Mouse (Mus musculus): ENCODE data around the gene Agt.

- TF ChIP-seq CTCF (IDR thresholded peaks at IDR 0.05; ENCODE audit: borderline replicate concordance, insufficient read depth, low read depth, low read length) (no peak), POLR2A (IDR thresholded peaks at IDR 0.05; ENCODE audit: borderline replicate concordance, insufficient read depth, low read length) (no peak)
Observed at GRCm38 (mm10) chr8:124509156-124509555, 60.4 kb downstream of the Agt start.

Data from cerebellum, adult 2 months (tissue).